Mouse (Mus musculus): Measurements from ENCODE around the gene Fam213b.

The Fam213b gene

DNA sequence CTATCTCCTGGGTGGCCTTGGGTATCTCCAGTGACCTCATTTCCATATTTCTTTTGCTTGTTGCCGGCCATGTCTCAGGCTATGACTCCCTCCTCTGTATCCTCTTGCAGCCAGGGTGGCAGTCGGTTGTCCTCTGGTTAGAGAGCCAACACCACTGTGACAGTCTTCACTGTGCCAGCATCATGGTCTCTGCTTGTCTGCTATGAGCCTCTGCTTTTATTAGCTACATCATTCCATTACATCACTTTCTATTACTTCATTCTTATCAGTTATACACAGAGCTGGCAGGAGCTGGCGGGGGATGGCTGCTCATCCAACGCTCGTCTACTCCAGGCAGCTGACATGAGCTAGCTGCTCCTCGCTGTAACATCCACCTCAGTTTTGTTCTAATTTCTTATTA, 18.2 kb downstream of the Fam213b start:
- DNase-seq (ENCODE audit: low spot score in 2 of 2) = no peak

DNA sequence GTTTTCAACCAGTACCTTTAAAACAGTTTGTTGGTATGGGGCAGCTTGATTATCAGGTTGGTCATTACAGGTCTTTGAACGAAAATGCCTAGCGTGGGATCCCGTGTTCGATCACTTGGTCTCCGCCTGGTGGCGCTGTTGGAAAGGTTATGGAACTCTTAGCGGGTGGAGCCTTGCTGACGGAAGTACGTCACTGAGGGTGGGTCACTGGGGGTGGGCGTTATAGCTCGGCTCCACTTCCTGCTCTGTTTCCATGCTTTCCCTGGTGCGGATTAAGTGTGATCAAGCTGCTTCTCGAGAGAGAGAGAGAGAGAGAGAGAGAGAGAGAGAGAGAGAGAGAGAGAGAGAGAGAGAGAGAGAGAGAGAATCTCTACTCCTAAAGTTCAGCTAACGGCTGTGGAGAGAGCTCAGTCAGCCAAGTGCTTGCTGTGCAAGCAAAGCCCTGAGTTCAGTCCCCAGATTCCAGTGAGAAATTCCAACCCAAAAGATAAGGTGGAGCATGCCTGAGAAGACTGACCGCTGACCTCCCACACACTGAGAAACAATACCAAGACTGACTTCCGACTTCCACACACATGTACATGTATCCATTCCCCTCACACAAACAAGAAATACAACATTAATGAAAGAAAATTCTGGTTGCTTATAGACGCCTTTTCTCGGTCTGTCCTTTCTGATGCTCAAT, 20.9 kb downstream of the Fam213b start:
- DNase-seq (ENCODE audit: low spot score in 2 of 2) = peak; percentile 88 to 91

DNA sequence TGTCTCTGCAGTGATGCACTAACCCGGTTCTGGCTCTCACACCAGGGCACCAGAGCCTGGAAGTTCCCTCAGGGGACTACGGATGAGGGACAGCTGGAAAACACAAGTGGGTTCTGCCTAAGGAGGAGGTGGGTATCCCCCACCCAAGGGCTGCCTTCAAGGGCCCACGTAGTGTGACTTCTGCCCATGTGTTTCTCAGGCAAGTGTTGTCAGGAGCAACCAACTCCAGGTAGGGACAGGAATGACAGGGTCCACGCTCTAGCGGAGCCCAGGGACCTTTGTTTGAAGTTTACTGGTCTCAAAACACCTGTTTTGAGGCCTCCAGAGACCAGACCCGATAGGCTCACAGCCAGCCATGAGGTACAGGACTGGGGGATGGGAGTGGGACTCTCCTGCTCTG, 25.7 kb downstream of the Fam213b start:
- DNase-seq (ENCODE audit: low spot score in 2 of 2) = no peak

DNA sequence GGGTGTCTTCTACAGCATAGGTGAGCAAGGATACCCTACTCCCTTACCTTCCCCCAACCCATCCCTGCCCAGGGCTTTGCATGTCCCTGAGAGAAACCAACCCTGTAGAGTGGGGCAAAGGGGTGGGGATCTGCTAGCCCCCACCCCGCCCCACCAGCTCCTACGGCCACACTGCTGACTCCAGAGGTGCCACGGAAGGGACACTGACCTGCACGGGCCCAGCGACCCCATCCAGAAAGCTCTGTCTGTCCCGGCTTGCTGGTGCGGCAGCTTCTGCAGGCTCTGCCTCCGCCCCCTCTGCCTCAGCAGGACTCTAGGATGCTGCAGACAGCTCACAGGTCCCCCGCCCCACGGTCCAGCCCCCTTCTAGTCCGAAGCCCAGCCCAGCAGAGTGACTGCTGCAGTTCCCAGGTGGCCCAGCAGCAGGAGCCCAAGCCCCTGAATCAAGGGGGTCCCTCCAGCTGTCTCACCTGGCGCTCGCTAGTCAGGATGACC, 27.1 kb downstream of the Fam213b start:
- DNase-seq (ENCODE audit: low spot score in 2 of 2) = no peak

DNA sequence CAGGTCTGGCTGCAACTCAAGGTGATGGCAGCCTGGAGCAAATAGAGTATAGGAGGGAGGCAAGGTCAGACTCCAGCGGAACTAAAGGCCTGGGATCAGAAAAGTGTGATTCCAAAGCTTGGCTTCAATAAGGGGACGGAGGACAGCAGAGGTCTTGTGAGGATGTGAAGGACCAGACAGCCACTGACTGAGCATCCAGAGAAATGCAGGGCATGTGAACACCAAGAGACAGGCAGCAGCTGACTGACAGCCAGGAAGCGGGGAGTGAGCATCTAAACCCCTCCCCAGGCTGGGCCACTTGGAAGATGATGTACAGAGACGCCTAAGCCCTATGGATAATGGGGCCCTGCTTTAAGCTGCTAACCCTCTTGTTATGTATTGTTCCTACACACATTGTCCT, 28.2 kb downstream of the Fam213b start:
- no peak for DNase-seq (ENCODE audit: low spot score in 2 of 2)

DNA sequence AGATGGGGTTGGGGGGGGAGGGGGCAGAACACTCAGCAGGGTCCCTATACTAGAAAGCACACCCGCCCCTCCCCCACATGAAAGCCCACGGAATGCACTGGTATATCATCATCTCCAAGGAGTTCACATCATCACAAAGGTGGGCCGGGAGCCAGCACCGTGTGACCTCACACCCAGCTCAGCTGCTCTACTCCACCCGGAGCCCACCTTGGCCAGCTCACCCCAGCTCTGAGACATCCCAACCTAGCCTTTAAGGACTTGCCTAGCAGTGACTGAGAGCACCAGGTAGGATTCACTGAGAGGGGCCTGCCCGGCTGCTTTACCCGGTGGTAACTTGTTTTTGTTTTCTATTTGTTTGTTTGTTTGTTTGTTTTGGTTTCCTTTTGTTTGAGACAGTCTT, 29.5 kb downstream of the Fam213b start, which contains the start of gene Mmel1:
Mmel1 (plus strand) TSS at position 146 of the 400 bp plus-strand sequence.
- DNase-seq (ENCODE audit: low spot score in 2 of 2) = no peak

DNA sequence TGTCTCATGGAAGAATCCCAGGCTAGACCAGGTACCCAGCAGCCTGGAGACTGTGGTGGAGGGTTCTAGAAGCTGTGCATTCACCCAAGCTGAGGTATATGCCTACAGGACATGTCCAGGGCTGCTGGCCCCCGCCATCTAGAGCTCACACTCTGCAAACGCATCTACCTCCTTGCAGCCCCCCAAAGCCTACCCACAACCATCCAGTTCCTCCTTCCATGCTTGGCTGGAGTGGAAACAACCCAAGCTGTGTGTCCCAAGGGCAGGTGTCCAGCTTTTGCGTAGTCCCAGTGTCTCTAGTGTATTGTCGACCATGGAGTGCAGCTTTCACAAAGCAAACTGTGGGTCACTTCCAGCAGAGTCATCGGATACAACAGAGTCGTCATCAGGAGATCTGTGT, 31.7 kb downstream of the Fam213b start:
- no peak for DNase-seq (ENCODE audit: low spot score in 2 of 2)

DNA sequence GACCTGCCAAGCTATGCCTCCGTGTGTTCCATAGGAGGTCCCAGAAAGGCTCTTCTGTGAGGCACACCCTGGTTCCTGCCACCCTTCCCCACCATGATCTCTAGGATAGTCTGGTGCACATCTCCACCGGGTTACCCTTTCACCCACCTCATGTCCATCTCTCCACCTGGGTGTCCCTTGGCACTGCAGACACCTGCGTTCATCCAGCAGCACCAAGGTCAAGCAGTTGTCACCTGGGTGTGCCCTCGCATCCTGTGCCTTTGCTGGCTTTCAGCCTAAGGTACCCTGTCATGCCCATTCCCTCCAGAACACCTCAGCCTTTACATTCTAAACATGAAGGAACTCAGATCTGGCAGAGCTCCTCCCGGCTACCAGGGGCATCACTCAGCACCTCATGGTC, 32.5 kb downstream of the Fam213b start:
- no peak for DNase-seq (ENCODE audit: low spot score in 2 of 2)

DNA sequence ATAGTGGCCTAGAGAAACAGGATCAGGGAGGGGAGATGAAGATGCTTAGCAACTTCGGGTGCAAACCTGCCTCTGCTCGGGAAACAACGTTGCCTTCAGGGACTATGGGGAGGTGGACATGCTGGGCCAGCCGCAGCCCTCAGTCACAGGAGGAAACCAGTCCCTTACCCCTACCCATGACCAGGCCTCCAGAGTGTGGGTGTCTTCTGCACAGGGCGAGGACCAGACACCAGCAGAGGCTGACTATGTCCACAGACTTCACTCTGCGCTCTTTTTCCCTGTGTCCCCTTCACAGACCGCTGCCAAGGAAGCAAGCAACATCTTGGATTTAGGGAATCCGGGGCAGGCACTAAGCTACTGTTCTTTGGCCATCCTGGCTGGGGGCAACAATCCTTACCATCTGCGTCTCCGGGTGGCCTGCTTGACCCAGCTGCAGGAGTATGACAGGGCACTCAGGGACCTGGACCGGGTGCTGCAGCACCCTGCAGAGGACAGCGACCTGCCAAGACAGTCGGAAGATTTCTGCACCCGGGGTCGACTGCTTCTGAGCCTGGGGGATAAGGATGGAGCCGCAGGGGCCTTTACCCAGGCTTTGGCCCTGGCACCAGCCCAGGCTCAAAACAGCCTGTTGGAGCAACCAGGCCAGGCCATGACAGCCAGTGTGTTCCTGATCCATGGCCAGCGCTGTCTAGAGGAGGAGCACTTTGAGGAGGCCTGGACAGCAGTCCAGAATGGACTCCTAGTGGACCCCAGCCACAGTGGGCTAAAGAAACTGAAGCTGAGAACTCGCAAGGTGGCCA, 33.8 kb downstream of the Fam213b start:
- no peak for DNase-seq (ENCODE audit: low spot score in 2 of 2)

DNA sequence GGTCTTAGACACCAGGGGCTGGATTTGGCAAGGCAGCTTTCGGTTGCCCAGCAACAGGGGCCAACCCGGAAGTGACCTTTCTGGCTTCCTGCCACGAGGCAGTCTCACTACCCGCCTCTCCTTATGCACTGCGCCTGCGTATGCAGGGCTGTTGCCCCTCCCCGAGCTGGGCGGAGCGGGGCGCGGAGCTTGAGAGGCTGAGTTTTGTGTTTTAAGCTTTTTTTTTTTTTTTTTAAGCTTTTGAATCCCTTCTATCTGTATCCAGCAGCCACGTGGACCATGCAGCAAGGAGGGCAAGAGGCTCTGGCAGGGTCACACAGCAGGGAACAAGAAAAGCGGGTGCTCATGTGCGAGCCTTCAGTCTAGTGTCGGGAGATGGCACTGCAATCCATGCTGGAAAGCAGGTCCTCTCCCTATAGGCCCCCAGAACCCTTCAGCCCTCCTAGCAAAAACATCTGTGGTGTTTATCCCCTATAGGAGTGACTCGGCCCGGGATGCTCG, 34.6 kb downstream of the Fam213b start:
- DNase-seq (ENCODE audit: low spot score in 2 of 2) = peak; percentile 83 to 89

DNA sequence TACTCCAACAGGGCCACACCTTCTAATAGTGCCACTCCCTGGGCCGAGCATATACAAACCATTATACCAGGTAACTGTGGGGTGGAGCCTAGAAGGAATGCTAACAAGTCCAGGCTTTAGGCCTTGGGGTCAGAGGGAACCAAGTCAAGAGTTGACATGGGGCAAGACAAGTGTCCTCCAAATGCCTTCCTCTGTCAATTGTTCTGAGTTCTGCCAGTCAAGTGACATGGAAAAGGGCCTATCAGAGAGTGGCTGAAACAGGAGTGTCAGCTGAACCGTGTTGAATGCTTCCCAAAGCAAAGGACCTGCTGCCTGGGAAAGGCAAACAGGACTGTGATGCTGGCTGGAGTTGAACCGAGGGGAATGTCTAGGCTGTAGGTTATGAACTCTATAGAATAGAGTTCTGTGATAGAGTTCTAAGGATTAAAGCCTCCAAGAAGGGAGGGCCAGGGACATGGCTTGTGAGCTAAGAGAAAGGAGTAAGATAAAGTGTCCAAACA, 35.4 kb downstream of the Fam213b start:
- no peak for DNase-seq (ENCODE audit: low spot score in 2 of 2)

DNA sequence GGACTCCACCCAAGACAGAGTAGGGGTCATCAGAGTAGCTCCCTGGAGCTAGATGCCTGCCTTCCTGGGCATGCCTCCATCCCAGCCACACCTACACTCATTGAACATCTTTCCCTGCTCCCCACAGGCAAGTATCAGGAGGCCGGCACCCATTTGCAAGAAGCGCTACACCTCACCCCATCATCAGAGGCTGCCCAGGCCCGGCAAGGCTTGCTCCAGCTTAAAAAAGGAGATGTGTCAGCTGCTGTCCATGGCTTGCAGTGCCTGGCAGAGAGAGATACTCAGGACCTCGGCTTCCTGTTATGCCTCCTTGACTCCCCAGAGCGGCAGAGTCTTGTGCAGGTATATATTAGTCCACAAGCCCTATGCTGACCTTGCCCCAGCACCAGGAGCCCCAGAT, 37.0 kb downstream of the Fam213b start:
- DNase-seq (ENCODE audit: low spot score in 2 of 2) = no peak

DNA sequence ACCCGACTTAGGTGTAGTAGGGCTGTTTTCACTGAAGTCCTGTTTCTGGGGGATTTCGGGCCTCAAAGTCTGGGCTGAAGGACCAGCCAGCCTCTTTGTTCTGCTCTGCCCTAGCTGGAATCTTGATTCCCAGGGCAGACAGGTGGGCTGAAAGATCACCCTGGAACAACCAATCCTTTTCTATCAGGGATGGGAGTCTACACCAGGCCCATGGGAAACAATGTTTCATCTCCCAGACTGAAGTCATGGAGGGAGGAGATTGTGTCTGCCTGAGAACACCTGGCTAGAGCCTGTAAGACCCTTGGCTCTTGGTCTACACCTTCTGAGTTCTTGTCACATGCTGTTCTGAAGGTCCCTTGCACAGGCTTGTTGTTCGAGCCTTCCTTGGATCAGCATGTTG, 40.3 kb downstream of the Fam213b start:
- no peak for DNase-seq (ENCODE audit: low spot score in 2 of 2)

DNA sequence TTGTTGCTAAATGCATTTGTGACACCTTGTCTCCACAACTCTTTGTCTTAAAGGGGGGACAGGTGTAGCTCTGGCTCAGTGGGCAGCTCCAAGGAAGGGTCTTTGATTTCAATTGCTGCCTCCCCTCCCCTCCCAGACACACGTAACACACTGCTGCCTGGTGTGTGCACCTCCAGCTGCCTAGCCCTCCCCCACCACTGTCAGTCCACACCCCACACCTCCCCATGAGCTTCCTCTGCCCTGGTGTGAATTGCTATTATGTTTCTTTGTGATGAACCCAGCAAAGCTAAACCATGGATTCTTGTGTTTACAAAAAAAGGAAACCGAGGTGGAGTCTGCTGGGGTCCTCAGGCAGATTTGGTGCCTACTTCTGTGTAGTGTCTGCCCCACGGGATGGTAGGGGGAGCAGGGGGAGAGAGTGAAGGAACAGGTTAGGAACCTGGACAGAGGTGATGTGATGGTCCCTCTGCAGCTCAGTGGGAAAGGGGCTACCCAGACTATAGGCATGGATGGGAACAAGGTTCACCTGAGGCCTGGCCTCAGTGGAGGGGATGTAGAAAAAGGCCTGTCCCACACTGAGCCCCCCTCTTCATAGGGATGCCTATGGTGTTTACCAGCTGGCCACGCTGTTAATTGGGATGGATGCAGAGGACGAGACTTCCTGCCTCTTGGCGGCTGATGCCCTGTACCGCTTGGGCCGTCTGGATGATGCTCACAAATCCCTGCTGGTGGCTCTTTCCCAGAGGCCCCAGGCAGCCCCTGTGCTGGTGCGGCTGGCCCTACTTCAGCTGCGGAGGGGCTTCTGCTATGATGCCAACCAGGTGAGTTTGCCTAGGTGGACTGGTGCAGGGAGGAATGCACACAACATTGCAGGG, 41.3 kb downstream of the Fam213b start:
- DNase-seq (ENCODE audit: low spot score in 2 of 2) = no peak

DNA sequence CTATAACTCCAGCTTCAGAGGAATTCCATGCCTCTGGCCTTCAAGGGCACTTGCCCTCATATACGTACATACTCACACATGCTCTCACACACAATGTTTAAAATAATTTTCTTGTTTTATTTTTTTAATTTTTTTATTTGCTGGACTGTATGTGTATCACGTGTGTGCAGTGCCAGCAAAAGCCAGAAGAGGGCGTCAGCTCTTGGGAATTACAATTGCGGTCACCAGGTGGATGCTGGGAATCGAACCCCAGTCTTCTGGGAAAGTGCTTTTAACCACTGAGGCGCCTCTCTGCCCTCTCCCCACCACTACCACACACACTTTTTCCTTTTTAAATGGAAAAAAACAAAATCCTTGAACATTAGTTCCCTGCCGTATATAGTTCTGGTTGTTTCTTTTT, 42.1 kb downstream of the Fam213b start:
- DNase-seq (ENCODE audit: low spot score in 2 of 2) = no peak

DNA sequence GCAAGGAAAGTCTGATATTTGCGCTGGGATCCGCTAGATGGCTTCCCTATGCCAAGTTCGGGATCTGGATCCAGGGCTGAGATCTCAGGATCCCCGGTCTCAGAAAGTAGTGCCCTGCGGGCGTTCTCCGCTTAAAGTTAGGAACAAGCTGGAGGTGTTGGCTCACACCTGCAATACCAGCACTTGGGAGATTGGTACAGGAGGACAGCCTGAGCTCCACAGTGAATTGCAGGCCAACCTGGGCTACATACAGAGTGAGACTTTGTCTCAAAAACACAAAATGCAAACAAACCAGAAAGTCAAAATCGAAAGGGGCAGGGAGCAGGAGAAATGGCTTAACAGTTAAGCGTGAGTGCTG, 42.5 kb downstream of the Fam213b start:
- no peak for DNase-seq (ENCODE audit: low spot score in 2 of 2)

DNA sequence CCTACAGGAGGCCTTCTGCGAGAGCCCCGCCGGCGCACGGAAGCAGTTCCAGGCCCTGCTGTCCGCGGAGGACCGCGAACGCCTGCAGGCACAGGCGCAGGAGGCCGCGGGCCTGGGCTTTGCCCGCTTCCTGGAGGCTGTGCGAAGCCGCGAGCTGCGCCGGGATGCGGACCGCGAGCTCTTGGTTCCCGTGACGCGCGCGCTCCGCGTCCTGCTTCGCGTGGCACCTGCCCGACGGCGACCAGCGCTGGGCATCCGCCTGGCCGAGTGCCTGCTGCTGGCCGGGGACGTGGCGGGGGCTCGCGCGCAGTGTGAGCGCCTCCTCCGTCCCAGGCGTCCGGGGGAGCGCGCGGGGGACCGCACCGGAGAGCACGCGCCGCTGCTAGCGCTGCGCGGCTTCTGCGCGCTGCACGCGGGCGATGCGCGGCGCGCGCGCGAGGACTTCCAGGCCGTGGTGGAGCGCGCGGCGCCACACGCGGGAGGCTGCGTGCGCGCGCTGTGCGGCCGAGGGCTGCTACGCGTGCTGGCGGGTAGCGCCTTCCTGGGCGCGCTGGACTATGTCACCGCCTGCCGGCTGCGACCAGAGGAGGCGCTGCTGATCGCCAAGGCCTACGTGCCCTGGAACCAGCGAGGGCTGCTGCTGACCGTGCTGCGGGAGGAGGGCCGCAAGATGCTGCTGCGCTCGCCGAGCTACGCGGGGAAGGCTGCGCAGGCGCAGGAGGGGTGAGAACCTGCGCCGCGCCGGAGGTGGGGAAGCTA, 43.0 kb downstream of the Fam213b start:
- peak; percentile 33 to 73 for DNase-seq (ENCODE audit: low spot score in 2 of 2)

DNA sequence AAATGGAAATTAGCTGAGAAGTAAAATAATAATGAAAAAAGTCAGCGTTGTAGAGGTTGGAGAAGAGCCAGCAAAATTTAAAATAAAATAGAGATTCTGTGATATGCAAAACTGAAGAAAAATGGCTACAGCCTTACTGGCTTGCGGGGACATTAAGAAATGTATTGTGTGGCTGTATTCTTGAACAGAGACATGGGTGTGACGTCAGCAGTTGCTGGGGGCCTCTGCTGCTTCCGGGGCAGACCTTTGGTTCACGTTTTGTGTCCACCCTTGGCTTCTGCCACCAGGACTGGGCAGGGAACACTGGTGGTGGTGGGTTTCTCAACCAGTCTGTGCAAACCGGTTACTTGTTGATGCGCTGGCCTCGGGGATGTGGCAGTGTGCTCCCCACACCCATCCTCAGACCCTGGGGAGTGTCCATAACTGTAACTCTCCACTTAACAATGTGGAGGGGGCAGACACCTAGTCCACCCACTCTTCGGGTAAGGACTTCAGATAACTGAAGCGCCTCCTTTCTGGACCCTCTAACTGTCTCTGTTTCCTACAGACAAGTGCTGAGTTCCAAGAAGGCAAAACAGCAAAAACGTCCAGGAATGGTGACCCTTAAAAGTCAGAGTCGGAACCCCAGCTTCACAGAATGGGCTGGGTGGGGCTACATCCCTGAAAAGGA, 44.1 kb downstream of the Fam213b start:
- DNase-seq (ENCODE audit: low spot score in 2 of 2) = no peak

DNA sequence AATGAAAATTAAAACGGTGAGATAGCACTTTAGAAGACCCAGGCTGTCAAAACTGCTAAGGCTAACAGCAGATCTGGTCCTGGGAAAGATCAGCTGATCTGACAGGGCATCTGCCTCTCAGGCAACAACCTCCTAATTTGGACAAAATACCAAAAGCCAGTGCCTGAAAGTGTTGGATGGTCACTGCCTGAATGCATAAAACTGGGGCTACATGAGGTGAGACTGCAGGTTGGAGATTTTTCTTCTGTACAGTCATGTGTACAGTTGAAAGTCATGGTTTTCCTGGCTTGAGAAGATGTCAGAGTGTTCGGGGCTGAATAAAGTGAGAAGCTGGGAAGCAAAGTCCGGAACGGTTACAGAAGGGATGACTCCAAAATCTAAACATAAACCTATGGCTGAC, 45.1 kb downstream of the Fam213b start:
- DNase-seq (ENCODE audit: low spot score in 2 of 2) = no peak

DNA sequence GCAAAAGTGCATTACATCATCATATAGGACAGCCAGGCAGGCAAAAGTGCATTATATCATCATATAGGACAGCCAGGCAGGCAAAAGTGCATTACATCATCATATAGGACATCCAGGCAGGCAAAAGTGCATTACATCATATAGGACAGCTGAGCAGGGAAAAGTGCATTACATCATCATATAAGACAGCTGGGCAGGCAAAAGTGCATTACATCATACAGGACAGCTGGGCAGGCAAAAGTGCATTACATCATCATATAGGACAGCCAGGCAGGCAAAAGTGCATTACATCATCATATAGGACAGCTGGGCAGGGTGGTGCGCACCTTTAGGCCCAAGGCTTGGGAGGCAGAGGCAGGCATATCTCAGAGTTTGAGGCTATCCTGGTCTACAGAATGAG, 46.2 kb downstream of the Fam213b start:
- no peak for DNase-seq (ENCODE audit: low spot score in 2 of 2)
